Mouse (Mus musculus) hindbrain, embryonic 14.5 days (tissue): ENCODE measurements around the gene Tfap2e. TPM values are rescaled to one million over a fixed set of nuclear protein-coding genes. Genes with fewer than 3 reads are reported as not detected.

Experiments
- ATAC-seq: fragments of 200-750 bp; cut with Nextera tagmentation; 2 replicates; pipeline ENCODE4 v1.8.0; 2017; ENCODE audit warnings: moderate number of reproducible peaks, mild to moderate bottlenecking, moderate TSS enrichment, moderate library complexity; ENCODE audit not compliant: low FRiP score
- DNase-seq: peaks from one replicate; pipeline ENCODE4 v3.0.0-alpha.2; 2015; ENCODE audit warnings: low spot score
- H3K27ac ChIP-seq: fragments of 300-500 bp; sonication (generic); 2 replicates; pipeline ENCODE4 v1.5.1; 2014; ENCODE audit warnings: mild to moderate bottlenecking, moderate library complexity
- H3K27me3 ChIP-seq: fragments of 300-500 bp; sonication (generic); 2 replicates; pipeline ENCODE4 v1.6.1; 2014; ENCODE audit warnings: mild to moderate bottlenecking, low read length, mixed read lengths; ENCODE audit not compliant: control insufficient read depth, insufficient read depth
- H3K36me3 ChIP-seq: fragments of 300-500 bp; sonication (generic); replicated peaks from 2 replicates; pipeline ENCODE4 v1.6.1; 2014; ENCODE audit not compliant: control insufficient read depth, insufficient read depth
- H3K4me1 ChIP-seq: fragments of 300-500 bp; sonication (generic); replicated peaks from 2 replicates; pipeline ENCODE4 v1.6.1; 2014; ENCODE audit warnings: antibody characterized with exemption, low read length, mixed read lengths; ENCODE audit not compliant: control insufficient read depth, insufficient read depth
- H3K4me2 ChIP-seq: fragments of 300-500 bp; sonication (generic); replicated peaks from 2 replicates; pipeline ENCODE4 v1.6.1; 2014; ENCODE audit warnings: mild to moderate bottlenecking, moderate library complexity
- H3K4me3 ChIP-seq: fragments of 300-500 bp; sonication (generic); replicated peaks from 2 replicates; pipeline ENCODE4 v1.5.1; 2014; ENCODE audit warnings: mild to moderate bottlenecking, low read length
- H3K9ac ChIP-seq: fragments of 300-500 bp; sonication (generic); 2 replicates; pipeline ENCODE4 v1.6.1; 2014
- H3K9me3 ChIP-seq: fragments of 300-500 bp; sonication (generic); 2 replicates; pipeline ENCODE4 v1.6.1; 2016; ENCODE audit warnings: low read length; ENCODE audit not compliant: control insufficient read depth
- WGBS: fragments of 180-500 bp; shearing (Covaris S2); extraction: QIAGEN DNeasy Blood & Tissue Kit; methylation state at CpG from one replicate; pipeline ENCODE4 v1.1.7; 2014; 5-methylcytosine and 5-hydroxymethylcytosine counted together
- polyA plus RNA-seq: library from polyadenylated mRNA; unstranded; fragments of >200 nt; fragmentation: Nextera tagmentation; extraction: Ambion mirVana; gene quantifications from 2 replicates; pipeline ENCODE4 v1.2.1, GENCODE M21; 2014

Tfap2e gene
- polyA plus RNA-seq, 1 experiment from 2014 or later = 0.54 TPM

GRCm38 (mm10) chr4:126689457-126689856 is 46.6 kb downstream of the Tfap2e start:
- Histone ChIP-seq H3K27ac (no peak overlapping the region), H3K4me1 (no peaks in the 10 kb centered on the region), H3K9ac (no peak overlapping the region), H3K36me3 (peaks cover 53% of the 10 kb centered on the region), H3K4me3 (no peak overlapping the region), H3K27me3 (no peaks in the 10 kb centered on the region), H3K4me2 (no peak overlapping the region), H3K9me3 (no peaks in the 10 kb centered on the region)
- 93% methylated on average over 2 of the region's 2 CpGs for WGBS
- no peak for ATAC-seq
- DNase-seq = no peak

GRCm38 (mm10) chr4:126683084-126683483 is 53.0 kb downstream of the Tfap2e start:
- no peaks in the 10 kb centered on the region for H3K9me3 ChIP-seq
- peaks cover 38% of the 10 kb centered on the region for H3K36me3 ChIP-seq
- WGBS = 66% methylated on average over 3 of the region's 3 CpGs
- H3K27me3 ChIP-seq = no peaks in the 10 kb centered on the region
- H3K4me3 ChIP-seq = no peak overlapping the region
- no peak overlapping the region for H3K27ac ChIP-seq
- H3K4me2 ChIP-seq = no peak overlapping the region
- ATAC-seq = no peak
- DNase-seq = no peak
- H3K9ac ChIP-seq = peak overlapping the region; percentile 34; the same call in 1 of the 2 replicates
- H3K4me1 ChIP-seq = peaks cover 6% of the 10 kb centered on the region

DNA sequence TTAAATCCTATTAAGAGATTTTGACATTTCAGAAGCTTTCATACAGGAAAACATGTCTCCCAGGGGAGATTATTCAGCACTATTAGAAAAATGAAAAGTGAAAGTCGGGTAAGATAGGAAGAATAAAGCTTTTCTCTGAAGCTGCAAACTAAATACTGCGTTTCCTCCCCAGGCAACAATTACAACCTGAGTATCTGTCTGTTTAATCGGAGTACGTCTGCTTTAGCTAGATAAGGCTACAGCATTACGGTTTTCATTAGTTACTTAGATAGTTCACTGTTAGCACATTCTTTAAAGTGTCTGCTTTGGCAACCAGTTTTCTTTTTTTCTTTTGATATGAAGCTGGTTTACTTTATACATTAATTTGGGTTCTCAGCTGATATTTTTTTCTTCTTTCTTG is 53.7 kb downstream of the Tfap2e start:
- DNase-seq = no peak
- no peak overlapping the region for H3K9ac ChIP-seq

GRCm38 (mm10) chr4:126677054-126678003 is 58.7 kb downstream of the Tfap2e start, which contains the start of gene Psmb2:
TSS of gene Psmb2 (plus strand) at chr4:126677630.
- no peaks in the 10 kb centered on the region for H3K36me3 ChIP-seq
- no peaks in the 10 kb centered on the region for H3K9me3 ChIP-seq
- H3K4me2 ChIP-seq = peak within 1 kb of the TSS; percentile 97
- 3% methylated on average over 48 of the region's 48 CpGs for WGBS
- DNase-seq (peak; percentile 100), ATAC-seq (peak; percentile 98)
- peak within 1 kb of the TSS; percentile 74 for H3K27ac ChIP-seq
- peak within 1 kb of the TSS; percentile 98 for H3K9ac ChIP-seq
- H3K4me3 ChIP-seq = peak within 1 kb of the TSS; percentile 99
- H3K4me1 ChIP-seq = peaks cover 9% of the 10 kb centered on the region
- no peaks in the 10 kb centered on the region for H3K27me3 ChIP-seq

More for the DNA sequence above, 53.7 kb downstream of the Tfap2e start:
- Histone ChIP-seq H3K4me2 (no peak overlapping the region), H3K27me3 (no peaks in the 10 kb centered on the region), H3K4me1 (peaks cover 9% of the 10 kb centered on the region), H3K4me3 (no peak overlapping the region), H3K36me3 (peaks cover 30% of the 10 kb centered on the region), H3K9me3 (no peaks in the 10 kb centered on the region), H3K27ac (no peak overlapping the region)
- ATAC-seq = no peak
- WGBS = 87% methylated on average over 5 of the region's 5 CpGs

DNA sequence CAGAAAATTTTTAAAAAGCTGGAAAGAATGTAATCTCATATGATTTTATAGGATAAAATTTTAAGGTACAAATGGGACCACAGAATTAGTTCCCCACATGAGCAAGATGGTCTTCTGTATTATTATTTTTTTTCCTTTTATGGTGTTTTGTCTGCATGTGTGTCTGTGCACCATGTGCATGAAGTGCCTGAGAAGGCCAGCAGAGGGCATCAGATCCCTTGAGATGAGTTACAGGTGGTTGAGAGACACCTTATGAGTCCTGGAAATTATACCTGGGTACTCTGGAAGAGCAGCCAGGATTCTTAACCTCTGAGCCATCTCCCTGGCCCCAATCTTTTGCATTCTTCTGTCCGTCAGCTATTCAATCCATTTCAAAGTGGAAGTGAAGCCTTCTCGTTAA is 69.0 kb downstream of the Tfap2e start:
- Histone ChIP-seq H3K4me1 (no peaks in the 10 kb centered on the region), H3K9ac (no peak overlapping the region), H3K27ac (no peak overlapping the region), H3K4me2 (no peak overlapping the region), H3K9me3 (no peaks in the 10 kb centered on the region), H3K36me3 (no peaks in the 10 kb centered on the region), H3K4me3 (no peak overlapping the region), H3K27me3 (no peaks in the 10 kb centered on the region)
- ATAC-seq = no peak
- no peak for DNase-seq
- 87% methylated on average over 2 of the region's 2 CpGs for WGBS

Other genes starting within 250 kb of the Tfap2e start
- 8.8 and 9.8 TPM in 2 replicates for gene Ago4, start 202.8 kb downstream of the Tfap2e start, polyA plus RNA-seq
- gene Clspn, start 179.3 kb downstream of the Tfap2e start, polyA plus RNA-seq = 3.7 and 5.8 TPM in 2 replicates
- gene 5730409E04Rik, start 126.4 kb downstream of the Tfap2e start, polyA plus RNA-seq = 15.6 and 16.8 TPM in 2 replicates
- gene Psmb2, start 58.6 kb downstream of the Tfap2e start, polyA plus RNA-seq = 432 and 451 TPM in 2 replicates
- 116 and 123 TPM in 2 replicates for gene Ncdn, start 17.2 kb upstream of the Tfap2e start, polyA plus RNA-seq
- gene AU040320, start 17.3 kb upstream of the Tfap2e start, polyA plus RNA-seq = 37.3 and 42.6 TPM in 2 replicates
- gene Zmym4, start 231.9 kb upstream of the Tfap2e start, polyA plus RNA-seq = 27.5 and 31.3 TPM in 2 replicates